Mouse (Mus musculus) layer of hippocampus, postnatal 36 days (tissue): ENCODE measurements around the gene Gmds. TPM values are rescaled to one million over a fixed set of nuclear protein-coding genes. Genes with fewer than 3 reads are reported as not detected.
A peak's percentile ranks its signal among the peaks of the same experiment; 100 is the strongest.

Experiments
- DNase-seq, 2 experiments: peaks; one replicate each; pipeline ENCODE4 v3.0.0; 2022
- total RNA-seq, 2 experiments: library from RNA; stranded (reverse); gene quantifications; 2 replicates each; pipeline ENCODE4 v1.2.3; 2021

Gmds gene
- total RNA-seq, 2 experiments from 2014 or later = 13.0 to 13.4 TPM

- DNase-seq = no peak
These were observed 528.8 kb downstream of the Gmds start for GRCm38 (mm10) chr13:31809701-31810100.

DNA sequence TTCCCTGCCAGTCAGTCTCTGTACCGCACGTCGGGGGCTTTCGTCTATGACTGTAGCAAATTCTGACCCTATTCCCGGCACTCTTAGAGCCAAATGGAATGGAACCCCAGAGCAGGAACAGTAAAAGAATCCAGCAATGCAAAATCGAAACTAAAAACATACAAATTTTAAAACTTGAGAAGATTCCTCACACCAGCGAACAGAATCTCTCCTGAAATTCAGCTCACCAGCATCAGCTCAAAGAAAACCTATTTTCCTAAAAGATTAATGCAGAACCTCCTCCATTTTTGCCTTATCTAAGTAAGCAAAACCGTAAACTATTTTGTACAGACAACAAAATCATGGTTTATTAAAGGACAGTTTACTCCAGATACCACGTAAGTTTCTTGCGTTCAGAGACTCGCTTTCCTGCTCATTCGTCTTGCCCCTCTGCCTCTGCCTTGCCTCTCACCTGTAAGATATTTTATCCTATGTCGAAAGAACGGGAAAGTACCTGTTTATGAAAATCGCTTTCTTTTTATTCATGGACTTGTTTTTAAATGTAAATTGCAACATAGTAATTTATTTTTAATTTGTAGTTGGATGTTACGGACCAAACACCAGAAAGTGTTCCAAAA, 529.6 kb downstream of the Gmds start:
- DNase-seq = no peak

GRCm38 (mm10) chr13:31808116-31808803, 530.3 kb downstream of the Gmds start:
- no peak for DNase-seq

GRCm38 (mm10) chr13:31807736-31808115, 530.8 kb downstream of the Gmds start:
- DNase-seq = no peak

- no peak for DNase-seq
These were observed 531.4 kb downstream of the Gmds start for GRCm38 (mm10) chr13:31806890-31807735.

- no peak for DNase-seq
These were observed 532.1 kb downstream of the Gmds start, which contains the start of gene Foxc1 for GRCm38 (mm10) chr13:31806428-31806832. Gene Foxc1, plus strand, starts transcription at chr13:31806633.

GRCm38 (mm10) chr13:31805831-31806427, 532.6 kb downstream of the Gmds start:
- DNase-seq = no peak

- DNase-seq = no peak
These were observed 534.0 kb downstream of the Gmds start for GRCm38 (mm10) chr13:31804571-31804970.

GRCm38 (mm10) chr13:31803166-31804093, 535.1 kb downstream of the Gmds start:
- no peak for DNase-seq

DNA sequence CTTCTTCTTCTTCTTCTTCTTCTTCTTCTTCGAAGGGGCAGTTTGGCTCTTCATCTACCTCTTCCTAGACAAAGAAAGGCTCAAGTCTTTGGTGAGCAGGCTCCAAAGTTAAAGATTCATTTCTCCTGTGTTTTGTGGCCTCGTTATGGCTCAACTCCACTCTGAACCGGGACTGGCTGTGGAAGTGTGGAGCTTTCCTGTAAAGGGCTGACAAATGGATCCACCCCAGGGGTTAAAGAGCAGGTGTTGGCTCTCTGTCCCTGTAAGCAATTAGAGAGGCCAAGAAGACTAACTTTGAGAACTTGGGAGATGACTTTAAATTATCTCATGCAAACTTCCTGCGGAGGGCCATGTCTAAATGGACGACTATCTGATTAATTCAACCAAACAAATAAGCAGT, 536.1 kb downstream of the Gmds start:
- no peak for DNase-seq

DNA sequence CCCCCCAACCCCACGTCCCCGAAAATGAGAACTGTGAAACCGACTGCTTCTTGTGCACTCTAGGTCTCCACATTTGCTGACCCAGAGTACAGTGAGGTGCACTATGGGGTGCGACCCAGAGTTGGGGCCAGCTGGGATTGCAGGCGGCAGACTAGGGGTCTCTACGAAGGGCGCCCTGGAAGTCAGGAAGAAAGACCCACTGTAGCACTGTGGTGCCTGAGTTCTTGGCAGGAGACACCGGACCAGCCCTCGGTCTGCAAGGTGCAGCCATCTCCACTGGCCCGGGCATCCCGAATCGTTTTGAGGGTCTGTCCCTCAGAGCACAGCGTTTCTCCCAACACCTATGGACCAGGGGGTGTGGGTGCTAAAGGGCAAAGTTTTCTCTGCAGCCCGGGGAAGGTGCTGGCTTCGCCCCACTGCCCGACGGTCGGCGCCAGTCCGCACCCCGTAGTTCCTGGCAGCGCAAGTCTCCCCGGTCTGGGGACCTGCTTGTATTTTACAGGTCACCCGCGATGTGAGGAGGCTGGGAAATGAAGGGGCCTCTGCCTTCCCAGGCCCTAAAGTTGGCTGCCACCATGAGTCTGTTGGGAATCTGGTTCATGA, 536.7 kb downstream of the Gmds start:
- no peak for DNase-seq

- DNase-seq = peak; percentile 78 to 83
These were observed 537.7 kb downstream of the Gmds start for GRCm38 (mm10) chr13:31800581-31801576.

DNA sequence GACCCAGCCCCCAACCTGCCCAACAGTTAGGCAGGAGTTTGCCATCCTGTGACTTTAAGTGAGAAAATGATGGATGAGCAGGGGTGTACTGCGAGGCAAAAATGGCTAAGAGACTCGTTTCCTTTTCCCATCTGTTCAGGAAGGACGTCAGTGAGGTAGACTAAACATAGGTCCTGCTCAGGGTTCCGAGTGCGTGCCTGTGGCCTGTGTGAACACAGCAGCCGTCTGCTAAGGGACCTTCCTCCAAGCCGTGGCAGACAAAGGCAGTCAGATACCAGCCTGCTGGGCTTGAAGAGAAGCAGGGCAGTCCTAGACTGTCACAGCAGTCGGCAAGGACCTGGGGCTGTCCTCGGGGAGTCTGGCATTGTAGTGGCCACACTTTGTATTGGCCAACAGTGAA, 540.5 kb downstream of the Gmds start:
- DNase-seq = no peak

DNA sequence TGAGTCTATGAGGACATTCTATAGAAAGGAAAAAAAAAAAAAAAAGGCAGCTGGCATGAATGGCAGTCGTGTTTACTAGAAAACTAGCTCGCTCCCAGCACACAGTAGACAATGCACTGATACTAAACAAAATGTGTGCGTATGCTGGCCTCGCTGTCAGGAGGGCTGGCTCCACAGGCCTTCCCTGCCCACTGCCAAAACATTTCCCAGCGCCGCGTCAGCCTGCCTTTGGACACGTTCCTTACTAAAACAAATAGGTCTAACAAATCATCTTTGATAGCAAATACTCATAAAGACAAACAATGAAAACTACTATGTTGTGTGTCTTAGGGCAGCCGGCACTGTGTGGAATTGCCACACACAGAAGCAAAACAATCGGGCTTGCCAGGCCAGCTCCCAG, 541.2 kb downstream of the Gmds start:
- DNase-seq = no peak

DNA sequence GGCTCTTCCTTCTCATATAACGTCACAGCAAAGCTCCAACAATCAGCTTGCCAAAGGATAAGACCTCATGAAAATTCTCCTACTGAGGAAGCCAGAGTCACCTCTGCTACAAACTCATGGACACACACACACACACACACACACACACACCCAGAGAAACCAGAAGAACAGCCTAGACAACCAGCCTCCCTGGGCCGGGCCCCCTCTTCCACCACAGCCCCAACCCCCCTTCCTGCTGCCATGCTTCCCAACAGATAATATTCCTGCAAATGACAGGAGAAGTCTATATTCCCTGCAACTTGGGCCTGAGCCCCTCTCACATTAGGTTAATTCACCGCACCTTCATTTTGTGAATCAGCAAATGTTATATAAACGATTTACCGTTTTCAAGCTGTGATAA, 545.4 kb downstream of the Gmds start:
- no peak for DNase-seq

DNA sequence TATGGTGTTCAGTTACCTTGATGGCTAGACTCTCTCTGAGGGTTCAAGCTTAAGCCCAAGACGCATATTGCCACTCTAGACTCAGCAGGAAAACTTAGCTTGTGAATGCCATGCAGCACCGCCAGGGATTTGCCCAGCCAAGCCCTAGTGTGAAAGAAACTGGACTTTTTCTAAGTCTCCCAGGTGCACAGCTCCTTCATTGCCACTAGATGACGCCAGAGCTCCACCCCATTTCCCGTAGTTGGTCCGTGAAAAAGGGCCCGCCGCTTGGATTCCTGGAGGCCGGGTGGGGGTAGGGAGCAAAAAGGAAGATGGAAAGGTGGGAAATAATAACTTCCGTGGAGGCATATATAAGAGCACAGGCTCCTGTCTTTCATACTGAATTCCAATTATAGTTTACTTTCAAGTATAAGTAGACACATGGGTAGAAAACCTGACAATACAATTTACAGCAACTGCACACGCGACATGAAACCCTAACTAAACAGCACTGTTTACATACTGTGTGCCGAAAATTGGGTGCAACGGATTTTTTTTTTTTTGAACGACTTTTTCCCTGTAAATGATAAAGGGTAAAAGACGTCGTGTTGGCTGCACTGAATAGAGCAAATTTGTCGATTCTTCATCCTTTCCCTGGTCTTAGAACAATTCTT, 545.9 kb downstream of the Gmds start:
- no peak for DNase-seq

DNA sequence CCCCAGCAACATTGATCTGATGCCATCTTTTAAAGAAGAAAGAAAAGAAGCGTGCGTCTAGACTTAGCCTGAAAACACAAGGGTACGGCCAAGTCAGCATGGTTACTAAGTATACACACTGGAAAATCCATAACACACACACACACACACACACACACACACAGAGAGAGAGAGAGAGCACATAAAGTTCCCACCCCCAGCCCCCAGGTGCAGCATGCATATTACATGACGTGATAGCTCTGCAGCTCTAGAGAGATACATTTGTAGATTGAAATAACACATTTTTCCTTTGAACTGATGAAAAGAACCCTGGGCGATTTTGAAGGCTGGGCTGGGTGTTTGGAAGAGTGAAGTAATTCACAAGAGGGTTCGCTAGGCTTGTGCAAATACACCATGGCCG, 553.8 kb downstream of the Gmds start:
- DNase-seq = no peak

- DNase-seq = no peak
These were observed 556.5 kb downstream of the Gmds start for GRCm38 (mm10) chr13:31782063-31782462.

- no peak for DNase-seq
These were observed 558.2 kb downstream of the Gmds start for GRCm38 (mm10) chr13:31780299-31780698.
